Mouse (Mus musculus): ENCODE data around the gene Sos1. TPM values are rescaled to one million over a fixed set of nuclear protein-coding genes. Genes with fewer than 3 reads are reported as not detected.

Sos1 gene
- total and polyA plus RNA-seq, 3 experiments: 4.0 to 10.7 (median 4.7) TPM

- dilution Hi-C loops (cut with MboI; ENCODE audit: extremely low pct_ligation_motif_present, extremely low pct_unique_long_range_greater_than_20kb, low sequenced_read_pairs): no loop called here
- DNase-seq (ENCODE audit: extremely low read depth): no peak
Observed at GRCm38 (mm10) chr17:80360245-80360644, 120.0 kb downstream of the Sos1 start.

DNA sequence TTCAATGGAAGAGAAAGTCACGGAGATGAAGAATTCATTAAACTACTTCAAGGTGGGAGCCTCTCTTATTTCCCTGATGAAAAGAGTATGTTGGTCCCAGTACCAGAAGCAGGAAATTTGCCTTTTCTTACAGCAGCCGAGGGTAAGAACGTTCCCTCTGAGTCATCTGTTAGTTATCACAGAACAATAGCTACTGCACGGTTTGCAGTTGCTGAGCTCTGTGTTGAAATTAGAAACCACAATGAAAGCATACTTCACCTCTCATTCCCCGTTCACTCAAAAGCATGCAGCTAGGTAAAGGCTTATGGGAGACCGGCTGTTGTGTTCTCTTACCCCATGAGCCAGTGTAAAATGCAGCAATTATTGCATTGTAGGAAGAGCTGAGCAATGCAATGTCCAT, 133.0 kb downstream of the Sos1 start:
- Histone ChIP-seq H3K36me3 (replicated peaks in 1 of 2; ENCODE audit: control insufficient read depth in 1 of 2, insufficient read depth in 1 of 2, low read length in 1 of 2) (no peaks in the 10 kb centered on the region), H3K4me2 (ENCODE audit: insufficient read depth, low read depth, poor library complexity, severe bottlenecking) (no peak overlapping the region), H3K27ac (ENCODE audit: insufficient read depth, low read depth) (no peak overlapping the region), H3K9ac (ENCODE audit: insufficient read depth, low read depth) (no peak overlapping the region), H3K9me3 (replicated peaks; ENCODE audit: low read length) (no peaks in the 10 kb centered on the region), H3K4me3 (replicated peaks in 1 of 3; ENCODE audit: low read depth in 2 of 3, low read length in 2 of 3, poor library complexity in 1 of 3) (no peak overlapping the region), H3K4me1 (ENCODE audit: control insufficient read depth in 1 of 2, insufficient read depth in 2 of 2) (no peaks in the 10 kb centered on the region), H3K79me2 (replicated peaks; ENCODE audit: control insufficient read depth, extremely low read depth, insufficient read depth, poor library complexity, severe bottlenecking) (no peaks in the 10 kb centered on the region), H3K27me3 (replicated peaks) (no peaks in the 10 kb centered on the region)
- dilution Hi-C loops (cut with MboI; ENCODE audit: extremely low pct_ligation_motif_present, extremely low pct_unique_long_range_greater_than_20kb, low sequenced_read_pairs): no loop called here
- TF ChIP-seq MAZ (IDR thresholded peaks at IDR 0.05; ENCODE audit: low read depth, low read length): no peak
- no peak for TF ChIP-seq SIN3A (IDR thresholded peaks at IDR 0.05; ENCODE audit: low read length)
- no peak for TF ChIP-seq TBP (conservative IDR thresholded peaks at IDR 0.05; ENCODE audit: low read depth, low read length)
- no peak for TF ChIP-seq IRF4 (IDR thresholded peaks at IDR 0.05; ENCODE audit: low read depth, low read length)
- no peak for TF ChIP-seq HCFC1 (IDR thresholded peaks at IDR 0.05; ENCODE audit: low read depth, low read length)
- TF ChIP-seq NELFE (IDR thresholded peaks at IDR 0.05; ENCODE audit: low read depth, low read length): no peak
- TF ChIP-seq MAFK (IDR thresholded peaks at IDR 0.05; ENCODE audit: insufficient replicate concordance, low read length): no peak
- no peak for TF ChIP-seq MXI1 (IDR thresholded peaks at IDR 0.05; ENCODE audit: low read depth, low read length)
- no peak for TF ChIP-seq JUN (IDR thresholded peaks at IDR 0.05; ENCODE audit: insufficient read depth, low read depth, low read length)
- TF ChIP-seq EP300 (IDR thresholded peaks at IDR 0.05; ENCODE audit: low read length): no peak
- no peak for TF ChIP-seq ZMIZ1 (IDR thresholded peaks at IDR 0.05; ENCODE audit: low read depth, low read length)
- in situ Hi-C loops (cut with MboI; ENCODE audit: low pct_ligation_motif_present, low pct_unique_long_range_greater_than_20kb, low sequenced_read_pairs): no loop called here
- no peak for DNase-seq (ENCODE audit: extremely low read depth)

More at GRCm38 (mm10) chr17:80360245-80360644, 120.0 kb downstream of the Sos1 start:
- H3K79me2 ChIP-seq (replicated peaks; ENCODE audit: control insufficient read depth, extremely low read depth, insufficient read depth, poor library complexity, severe bottlenecking): no peaks in the 10 kb centered on the region
- peaks cover 3% of the 10 kb centered on the region for H3K9me3 ChIP-seq (replicated peaks; ENCODE audit: low read length)
- TF ChIP-seq MEF2A (IDR thresholded peaks at IDR 0.05; ENCODE audit: borderline replicate concordance, low read depth, low read length): no peak
- TF ChIP-seq GABPA (IDR thresholded peaks at IDR 0.05; ENCODE audit: insufficient replicate concordance, low read depth, low read length): no peak
- TF ChIP-seq IRF4 (IDR thresholded peaks at IDR 0.05; ENCODE audit: low read depth, low read length): no peak
- TF ChIP-seq E2F4 (IDR thresholded peaks at IDR 0.05; ENCODE audit: insufficient replicate concordance, low read depth, low read length): no peak
- H3K4me1 ChIP-seq (ENCODE audit: control insufficient read depth in 1 of 2, insufficient read depth in 2 of 2): no peaks in the 10 kb centered on the region
- H3K9ac ChIP-seq (ENCODE audit: insufficient read depth, low read depth): no peak overlapping the region
- no peaks in the 10 kb centered on the region for H3K27me3 ChIP-seq (replicated peaks)
- in situ Hi-C loops (cut with MboI; ENCODE audit: low pct_ligation_motif_present, low pct_unique_long_range_greater_than_20kb, low sequenced_read_pairs): no loop called here
- no peak overlapping the region for H3K4me3 ChIP-seq (replicated peaks in 1 of 3; ENCODE audit: low read depth in 2 of 3, low read length in 2 of 3, poor library complexity in 1 of 3)
- H3K27ac ChIP-seq (ENCODE audit: insufficient read depth, low read depth): no peak overlapping the region
- no peak overlapping the region for H3K4me2 ChIP-seq (ENCODE audit: insufficient read depth, low read depth, poor library complexity, severe bottlenecking)
- no peaks in the 10 kb centered on the region for H3K36me3 ChIP-seq (replicated peaks in 1 of 2; ENCODE audit: control insufficient read depth in 1 of 2, insufficient read depth in 1 of 2, low read length in 1 of 2)

Measured in CH12.LX (cell line).